Mouse (Mus musculus) embryonic facial prominence, embryonic 11.5 days (tissue): ENCODE measurements around the gene Wap. TPM values are rescaled to one million over a fixed set of nuclear protein-coding genes. Genes with fewer than 3 reads are reported as not detected.
"Not testable (repeated sequence)": the region's sequence is repeated elsewhere in the genome, so short reads cannot be mapped to it uniquely, and the experiment has no call there.

ENCODE experiments used
- ATAC-seq: fragments of 200-750 bp; cut with Nextera tagmentation; replicated peaks from 2 replicates; pipeline ENCODE4 v1.8.0; 2017; ENCODE audit warnings: low read depth; ENCODE audit not compliant: insufficient number of reproducible peaks, low FRiP score, low TSS enrichment
- DNase-seq: peaks from one replicate; pipeline ENCODE4 v3.0.0-alpha.2; 2015; ENCODE audit warnings: low spot score
- H3K27ac ChIP-seq: fragments of 300-500 bp; sonication (generic); replicated peaks from 2 replicates; pipeline ENCODE4 v1.5.1; 2014; ENCODE audit warnings: mild to moderate bottlenecking, low read depth, low read length, control low read depth
- H3K27me3 ChIP-seq: fragments of 300-500 bp; sonication (generic); 2 replicates; pipeline ENCODE4 v1.6.1; 2014; ENCODE audit warnings: mild to moderate bottlenecking, low read length, moderate library complexity, mixed read lengths; ENCODE audit not compliant: control insufficient read depth, insufficient read depth
- H3K36me3 ChIP-seq: fragments of 300-500 bp; sonication (generic); replicated peaks from 2 replicates; pipeline ENCODE4 v1.6.1; 2014; ENCODE audit warnings: low read depth, mild to moderate bottlenecking, low read length, moderate library complexity, mixed read lengths; ENCODE audit not compliant: control insufficient read depth, insufficient read depth
- H3K4me1 ChIP-seq: fragments of 300-500 bp; sonication (generic); 2 replicates; pipeline ENCODE4 v1.6.1; 2014; ENCODE audit warnings: low read length, mixed read lengths; ENCODE audit not compliant: control insufficient read depth, insufficient read depth
- H3K4me2 ChIP-seq: fragments of 300-500 bp; sonication (generic); 2 replicates; pipeline ENCODE4 v1.6.1; 2014; ENCODE audit warnings: low read depth, mild to moderate bottlenecking, control low read depth, low read length, moderate library complexity
- H3K4me3 ChIP-seq: fragments of 300-500 bp; sonication (generic); 2 replicates; pipeline ENCODE4 v1.5.1; 2014; ENCODE audit warnings: low read depth, low read length, control low read depth
- H3K9ac ChIP-seq: fragments of 300-500 bp; sonication (generic); replicated peaks from 2 replicates; pipeline ENCODE4 v1.6.1; 2014; ENCODE audit warnings: mild to moderate bottlenecking, control low read depth, low read length
- H3K9me3 ChIP-seq: fragments of 300-500 bp; sonication (generic); replicated peaks from 2 replicates; pipeline ENCODE4 v1.6.1; 2016; ENCODE audit warnings: mild to moderate bottlenecking, low read length, inconsistent platforms, mixed read lengths; ENCODE audit not compliant: control insufficient read depth
- WGBS: fragments of 180-500 bp; shearing (Covaris S2); extraction: QIAGEN DNeasy Blood & Tissue Kit; methylation state at CpG from one replicate; pipeline ENCODE4 v1.1.7; 2014; 5-methylcytosine and 5-hydroxymethylcytosine counted together
- polyA plus RNA-seq: library from polyadenylated mRNA; unstranded; fragments of >200 nt; fragmentation: Nextera tagmentation; extraction: Ambion mirVana; gene quantifications from 2 replicates; pipeline ENCODE4 v1.2.1, GENCODE M21; 2014

Gene Wap
- polyA plus RNA-seq, 1 experiment from 2014 or later: not detected

DNA sequence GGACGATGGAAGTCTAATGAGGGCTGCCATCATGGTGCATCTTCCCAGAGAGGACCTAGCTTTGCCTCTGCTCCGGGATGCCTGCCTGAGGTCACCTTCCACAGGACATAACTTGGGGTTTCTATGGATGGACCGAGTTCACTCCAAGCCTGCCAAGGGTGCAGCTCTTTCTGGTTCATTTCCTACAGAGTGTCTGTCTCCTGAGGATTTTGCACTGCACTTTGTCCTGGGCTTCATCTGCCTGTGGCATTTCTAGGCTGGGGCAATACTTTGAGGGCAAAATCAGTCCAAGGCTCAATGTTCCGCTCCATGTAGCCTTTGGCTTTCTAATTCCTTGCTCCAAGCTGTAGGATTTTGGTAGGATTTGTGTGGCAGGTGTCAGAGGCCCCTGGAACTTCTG lies 32.4 kb upstream of the Wap start:
- ATAC-seq (no peak), DNase-seq (no peak)
- Histone ChIP-seq H3K27ac (no peak overlapping the region), H3K27me3 (no peaks in the 10 kb centered on the region), H3K9me3 (no peaks in the 10 kb centered on the region), H3K4me2 (no peak overlapping the region), H3K4me3 (no peak overlapping the region), H3K4me1 (no peaks in the 10 kb centered on the region), H3K9ac (no peak overlapping the region), H3K36me3 (no peaks in the 10 kb centered on the region)
- WGBS: 83% methylated on average over 4 of the region's 4 CpGs

DNA sequence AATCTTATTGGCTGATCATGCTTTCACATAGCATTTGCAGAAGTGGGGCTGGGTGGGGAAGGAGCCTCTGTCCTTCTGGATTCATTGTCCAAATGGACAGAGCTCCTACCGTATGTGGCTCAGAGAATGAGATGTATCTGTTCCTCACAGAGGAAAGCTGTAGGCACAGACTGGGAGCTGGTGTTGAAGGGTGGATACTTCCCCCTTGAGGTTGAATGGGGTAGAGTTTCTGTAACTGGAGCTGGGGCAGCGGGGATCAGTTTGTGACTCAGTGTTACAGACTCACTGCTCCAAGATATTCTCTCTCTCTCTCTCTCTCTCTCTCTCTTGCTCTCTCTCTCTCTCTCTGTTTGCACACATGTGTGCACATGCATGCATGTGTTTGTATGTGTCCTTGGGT lies 31.6 kb upstream of the Wap start:
- Histone ChIP-seq H3K4me3 (no peak overlapping the region), H3K4me2 (no peak overlapping the region), H3K27me3 (no peaks in the 10 kb centered on the region), H3K36me3 (no peaks in the 10 kb centered on the region), H3K9ac (no peak overlapping the region), H3K9me3 (no peaks in the 10 kb centered on the region), H3K4me1 (no peaks in the 10 kb centered on the region), H3K27ac (no peak overlapping the region)
- DNase-seq (peak; percentile 17), ATAC-seq (no peak)
- WGBS: 44% methylated on average over 2 of the region's 2 CpGs

DNA sequence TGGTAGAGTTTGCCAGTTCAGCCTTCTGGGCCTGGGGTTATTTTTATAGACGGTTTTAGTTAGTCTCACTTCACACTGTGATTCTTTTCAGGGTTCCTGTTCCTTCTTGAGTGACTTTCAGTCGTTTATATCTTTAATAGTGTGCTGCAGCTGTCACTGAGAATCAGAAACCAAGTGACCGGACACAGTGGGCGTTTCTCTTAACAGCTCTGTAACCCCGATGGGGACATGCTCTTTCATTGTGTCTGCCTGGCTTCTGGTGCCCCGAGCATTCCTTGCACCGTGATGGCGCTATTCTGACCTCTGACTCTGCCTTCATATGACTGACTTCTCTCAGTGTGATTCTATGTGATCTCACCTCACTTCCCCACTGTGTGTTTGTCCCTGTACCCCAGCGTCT lies 30.6 kb upstream of the Wap start:
- no peaks in the 10 kb centered on the region for H3K4me1 ChIP-seq
- no peak overlapping the region for H3K9ac ChIP-seq
- H3K4me3 ChIP-seq: no peak overlapping the region
- no peak for ATAC-seq
- no peak overlapping the region for H3K27ac ChIP-seq
- WGBS: 29% methylated on average over 9 of the region's 9 CpGs
- no peak overlapping the region for H3K4me2 ChIP-seq
- no peaks in the 10 kb centered on the region for H3K36me3 ChIP-seq
- H3K9me3 ChIP-seq: no peaks in the 10 kb centered on the region
- DNase-seq: no peak
- H3K27me3 ChIP-seq: no peaks in the 10 kb centered on the region

DNA sequence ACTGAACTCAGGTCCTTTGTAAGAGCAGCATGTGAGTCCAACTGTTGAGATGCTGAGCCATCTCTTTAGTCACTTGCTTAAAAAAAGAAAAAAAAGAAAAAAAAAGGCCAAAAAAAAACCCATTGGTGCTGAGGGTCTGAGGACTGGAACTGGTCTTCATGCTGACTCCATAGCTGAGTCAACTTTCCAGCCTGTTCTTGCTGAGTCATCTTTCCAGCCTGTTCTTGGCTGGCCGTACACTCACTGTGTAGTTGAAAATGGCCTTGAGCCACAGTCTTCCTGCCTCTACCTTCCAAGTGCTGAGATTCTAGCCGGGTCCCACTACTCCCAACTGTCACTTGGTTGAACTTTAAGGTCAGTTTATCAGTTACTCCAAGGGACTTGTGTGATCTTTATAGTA lies 28.2 kb upstream of the Wap start:
- Histone ChIP-seq H3K27me3 (no peaks in the 10 kb centered on the region), H3K9me3 (no peaks in the 10 kb centered on the region), H3K36me3 (no peaks in the 10 kb centered on the region), H3K9ac (no peak overlapping the region), H3K4me2 (no peak overlapping the region), H3K4me3 (no peak overlapping the region), H3K4me1 (no peaks in the 10 kb centered on the region), H3K27ac (no peak overlapping the region)
- ATAC-seq: no peak
- no peak for DNase-seq
- WGBS: 69% methylated on average over 2 of the region's 2 CpGs

DNA sequence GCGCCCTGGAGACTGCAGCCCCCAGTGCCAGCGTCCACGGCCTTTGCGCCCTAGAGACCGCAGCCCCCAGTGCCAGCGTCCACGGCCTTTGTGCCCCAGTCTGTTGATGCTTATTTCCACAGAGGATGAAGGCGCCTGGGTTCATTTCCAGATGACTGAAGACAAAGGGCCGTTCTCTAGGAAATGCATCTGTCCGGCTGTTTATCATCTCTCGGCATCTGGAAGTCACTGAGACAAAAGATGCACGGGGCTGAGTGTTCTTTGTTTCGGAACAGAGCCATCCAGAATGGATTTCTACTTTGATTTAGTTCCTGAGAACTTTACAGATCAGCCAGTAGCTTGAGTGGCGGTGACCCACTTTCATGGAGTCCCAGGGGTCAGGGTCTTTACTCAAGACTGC lies 22.8 kb upstream of the Wap start:
- no peak overlapping the region for H3K9ac ChIP-seq
- no peaks in the 10 kb centered on the region; the same call in 1 of the 2 replicates for H3K4me1 ChIP-seq
- H3K27me3 ChIP-seq: no peaks in the 10 kb centered on the region
- ATAC-seq (no peak), DNase-seq (no peak)
- no peaks in the 10 kb centered on the region for H3K36me3 ChIP-seq
- WGBS: 78% methylated on average over 14 of the region's 14 CpGs
- H3K27ac ChIP-seq: no peak overlapping the region
- H3K4me2 ChIP-seq: no peak overlapping the region
- H3K9me3 ChIP-seq: no peaks in the 10 kb centered on the region
- no peak overlapping the region for H3K4me3 ChIP-seq

DNA sequence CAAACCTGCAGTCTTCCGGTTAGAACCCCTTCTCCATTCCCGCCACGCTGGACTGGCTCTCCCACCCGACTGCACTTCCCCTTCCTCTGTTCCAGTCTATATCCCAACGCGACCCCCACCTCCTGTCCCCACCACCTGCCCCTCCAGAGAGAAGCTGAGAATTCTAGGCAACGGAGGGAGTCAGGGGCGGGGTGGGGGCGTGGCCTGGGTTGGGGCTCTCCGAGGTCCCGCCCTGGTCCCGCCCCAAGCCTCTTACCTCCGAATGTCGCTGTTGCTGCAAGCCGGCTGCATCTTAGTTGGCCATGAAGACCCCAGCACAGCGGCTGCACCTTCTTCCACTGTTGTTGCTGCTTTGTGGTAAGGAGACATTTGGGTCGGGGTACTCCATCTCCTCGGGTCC lies 19.8 kb upstream of the Wap start, which contains the start of gene Ramp3:
Gene Ramp3 (plus strand): TSS at position 251 of the 400 bp plus-strand sequence.
- H3K27me3 ChIP-seq: no peaks in the 10 kb centered on the region
- no peaks in the 10 kb centered on the region; the same call in 1 of the 2 replicates for H3K4me1 ChIP-seq
- H3K4me2 ChIP-seq: peak within 1 kb of the TSS; percentile 74
- under 1% methylated on average over 18 of the region's 18 CpGs for WGBS
- ATAC-seq (peak; percentile 48), DNase-seq (peak; percentile 85)
- peak within 1 kb of the TSS; percentile 27 for H3K4me3 ChIP-seq
- H3K27ac ChIP-seq: no peak within 1 kb of the TSS
- H3K9me3 ChIP-seq: no peaks in the 10 kb centered on the region
- no peaks in the 10 kb centered on the region for H3K36me3 ChIP-seq
- H3K9ac ChIP-seq: peak within 1 kb of the TSS; percentile 14; the same call in 1 of the 2 replicates

DNA sequence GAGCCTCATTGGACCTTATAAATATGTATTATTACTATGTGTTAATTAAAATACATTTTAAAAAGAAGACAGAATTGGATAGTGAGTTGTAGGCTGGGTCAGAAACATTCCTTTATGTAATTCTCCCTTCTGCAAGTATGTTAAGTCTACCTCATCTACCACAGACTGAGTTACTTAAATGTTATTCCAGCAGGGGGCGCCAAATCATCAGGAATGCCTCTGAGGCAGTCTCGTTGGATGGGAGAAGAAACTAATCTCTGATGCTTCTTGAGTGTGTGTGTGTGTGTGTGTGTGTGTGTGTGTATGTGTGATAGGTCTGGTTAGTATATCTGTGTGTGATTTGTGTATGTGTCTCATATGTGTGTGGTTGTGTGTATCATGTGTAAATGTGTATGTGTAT lies 16.5 kb upstream of the Wap start:
- Histone ChIP-seq H3K4me2 (no peak overlapping the region), H3K9ac (no peak overlapping the region), H3K9me3 (no peaks in the 10 kb centered on the region), H3K36me3 (no peaks in the 10 kb centered on the region), H3K27me3 (no peaks in the 10 kb centered on the region), H3K4me3 (no peak overlapping the region), H3K27ac (no peak overlapping the region), H3K4me1 (no peaks in the 10 kb centered on the region; the same call in 1 of the 2 replicates)
- ATAC-seq (0 out of 2 replicates have a peak, but pooled peaks have one; percentile 3), DNase-seq (peak; percentile 92)
- WGBS: 0% methylated on average over 2 of the region's 2 CpGs

DNA sequence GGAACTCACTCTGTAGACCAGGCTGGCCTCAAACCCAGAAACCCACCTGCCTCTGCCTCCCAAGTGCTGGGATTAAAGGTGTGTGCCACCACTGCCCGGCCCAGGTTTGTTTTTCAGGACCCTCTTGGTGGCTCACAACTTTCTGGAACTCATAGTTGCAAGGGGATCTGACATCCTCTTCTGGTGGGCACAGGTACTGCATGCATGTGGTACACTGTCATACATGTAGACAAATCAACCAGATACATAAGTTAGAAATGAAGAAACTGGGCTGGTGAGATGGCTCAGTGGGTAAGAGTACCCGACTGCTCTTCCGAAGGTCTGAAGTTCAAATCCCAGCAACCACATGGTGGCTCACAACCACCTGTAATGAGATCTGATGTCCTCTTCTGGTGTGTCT lies 14.5 kb upstream of the Wap start:
- H3K27ac ChIP-seq, H3K27me3 ChIP-seq, H3K4me2 ChIP-seq, H3K36me3 ChIP-seq, ATAC-seq, H3K9me3 ChIP-seq, H3K4me3 ChIP-seq, H3K9ac ChIP-seq, H3K4me1 ChIP-seq: not testable (repeated sequence)
- DNase-seq: peak; percentile 9
- 84% methylated on average over 3 of the region's 3 CpGs for WGBS
